Mouse (Mus musculus) myocyte (in vitro differentiated cells): ENCODE data around the gene Adam10. TPM values are rescaled to one million over a fixed set of nuclear protein-coding genes. Genes with fewer than 3 reads are reported as not detected.
A peak's percentile ranks its signal among the peaks of the same experiment; 100 is the strongest.

ENCODE experiments used
- H3K27me3 ChIP-seq: one replicate; pipeline ENCODE4 v1.6.1; 2011; ENCODE audit not compliant: control insufficient read depth, insufficient read depth, insufficient read length
- H3K36me3 ChIP-seq: one replicate; pipeline ENCODE4 v1.6.1; 2011; ENCODE audit not compliant: control insufficient read depth, insufficient read depth
- H3K4me2 ChIP-seq: one replicate; pipeline ENCODE4 v1.6.1; 2011; ENCODE audit warnings: low read depth, control low read depth
- H3K4me3 ChIP-seq: one replicate; pipeline ENCODE4 v1.5.1; 2011; ENCODE audit warnings: mild to moderate bottlenecking, control low read depth, moderate library complexity
- H3K79me2 ChIP-seq: one replicate; pipeline ENCODE4 v1.6.1; 2011; ENCODE audit not compliant: control insufficient read depth, insufficient read depth
- H3ac ChIP-seq: one replicate; pipeline ENCODE4 v1.6.1; 2011; ENCODE audit not compliant: control insufficient read depth, insufficient read length
- CEBPB ChIP-seq: IDR thresholded peaks from 2 replicates; pipeline ENCODE4 v1.6.1; 2011; ENCODE audit warnings: mild to moderate bottlenecking, moderate library complexity; ENCODE audit not compliant: poor library complexity, insufficient read depth, severe bottlenecking
- E2F4 ChIP-seq: IDR thresholded peaks from one replicate; pipeline ENCODE4 v1.6.1; 2011; ENCODE audit warnings: mild to moderate bottlenecking, control low read depth, moderate library complexity; ENCODE audit not compliant: insufficient read depth
- MAX ChIP-seq: IDR thresholded peaks from one replicate; pipeline ENCODE4 v1.6.1; 2011; ENCODE audit warnings: low read depth, mild to moderate bottlenecking, control low read depth
- MYOD1 ChIP-seq, 3 experiments: IDR thresholded peaks; one replicate each; pipeline ENCODE4 v1.6.1; 2011; ENCODE audit warnings: control low read depth in 2 of 3, low read depth in 2 of 3, mild to moderate bottlenecking in 2 of 3, moderate library complexity in 1 of 3; ENCODE audit not compliant: insufficient read length in 2 of 3, control insufficient read depth in 1 of 3
- MYOG ChIP-seq, 3 experiments: IDR thresholded peaks; one replicate each; pipeline ENCODE4 v1.6.1; 2011; ENCODE audit warnings: control low read depth in 2 of 3, low read depth in 2 of 3, mild to moderate bottlenecking in 2 of 3; ENCODE audit not compliant: insufficient read length in 2 of 3, control insufficient read depth in 1 of 3, insufficient read depth in 1 of 3
- POLR2A ChIP-seq: IDR thresholded peaks from one replicate; pipeline ENCODE4 v1.6.1; 2011; ENCODE audit warnings: low read depth, mild to moderate bottlenecking, control low read depth, moderate library complexity; ENCODE audit not compliant: insufficient read length
- POLR2AphosphoS2 ChIP-seq: IDR thresholded peaks from one replicate; pipeline ENCODE4 v1.6.1; 2011; ENCODE audit warnings: low read depth, control low read depth; ENCODE audit not compliant: insufficient read length
- REST ChIP-seq: IDR thresholded peaks from one replicate; pipeline ENCODE4 v1.6.1; 2011; ENCODE audit warnings: mild to moderate bottlenecking, control low read depth, moderate library complexity; ENCODE audit not compliant: insufficient read depth, insufficient read length
- SRF ChIP-seq: IDR thresholded peaks from one replicate; pipeline ENCODE4 v1.6.1; 2011; ENCODE audit warnings: low read depth; ENCODE audit not compliant: control insufficient read depth, insufficient read length
- TCF12 ChIP-seq: IDR thresholded peaks from one replicate; pipeline ENCODE4 v1.6.1; 2011; ENCODE audit warnings: mild to moderate bottlenecking, control low read depth; ENCODE audit not compliant: poor library complexity, insufficient read depth, severe bottlenecking
- TCF3 ChIP-seq: IDR thresholded peaks from one replicate; pipeline ENCODE4 v1.6.1; 2011; ENCODE audit warnings: low read depth, control low read depth; ENCODE audit not compliant: insufficient read length
- USF1 ChIP-seq: IDR thresholded peaks from one replicate; pipeline ENCODE4 v1.6.1; 2011; ENCODE audit warnings: low read depth, mild to moderate bottlenecking, control low read depth, moderate library complexity
- polyA plus RNA-seq: library from polyadenylated mRNA; unstranded; fragments of >200 nt; fragmentation: generic; extraction: Trizol; gene quantifications from one replicate; pipeline ENCODE4 v1.2.1, GENCODE M21; 2012; ENCODE audit warnings: missing spikeins

The Adam10 gene
- 18.3 TPM for polyA plus RNA-seq

DNA sequence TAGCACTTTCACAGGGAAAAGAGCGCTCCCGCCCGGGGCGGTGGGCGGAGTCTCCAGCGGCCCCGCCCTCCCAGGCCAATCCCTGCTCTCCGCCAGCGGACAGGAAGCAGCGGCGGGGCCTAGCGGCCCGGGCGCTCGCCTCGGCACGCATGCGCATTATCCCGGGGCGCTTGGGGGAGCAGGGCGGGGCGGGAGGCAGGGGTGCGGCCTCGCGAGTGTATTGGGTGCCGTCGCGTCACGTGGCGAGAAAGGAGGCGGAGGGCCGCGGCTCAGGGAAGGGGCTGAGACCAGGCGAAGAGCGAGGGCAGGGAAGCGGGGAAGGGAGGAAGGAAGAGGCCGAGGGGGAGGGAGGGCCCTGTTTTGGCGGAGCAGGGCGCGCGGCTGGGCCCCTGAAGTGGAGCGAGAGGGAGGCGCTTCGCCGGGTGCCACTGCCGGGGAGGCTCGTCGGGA is at the start of gene Adam10:
Adam10 (plus strand) TSS at position 316 of the 450 bp plus-strand sequence.
- Histone ChIP-seq H3K79me2 (peaks cover 43% of the 10 kb centered on the region), H3K27me3 (no peaks in the 10 kb centered on the region), H3K36me3 (no peaks in the 10 kb centered on the region), H3K4me2 (peak within 1 kb of the TSS; percentile 78), H3ac (peak within 1 kb of the TSS; percentile 95), H3K4me3 (peak within 1 kb of the TSS; percentile 55)
- no peak for TF ChIP-seq TCF3
- peak; percentile 30 for TF ChIP-seq REST
- no peak for TF ChIP-seq MAX
- peak; percentile 95 for TF ChIP-seq POLR2AphosphoS2
- TF ChIP-seq SRF: no peak
- TF ChIP-seq POLR2A: peak; percentile 95
- TF ChIP-seq MYOG (IDR thresholded peaks at IDR 0.05; ENCODE audit: control insufficient read depth in 1 of 3, insufficient read depth in 1 of 3, insufficient read length in 2 of 3, low read depth in 2 of 3): peak in 1 of 3 experiments; percentile 1
- peak; percentile 92 for TF ChIP-seq USF1
- peak in 1 of 3 experiments; percentile 3 for TF ChIP-seq MYOD1 (IDR thresholded peaks at IDR 0.05; ENCODE audit: control insufficient read depth in 1 of 3, insufficient read length in 2 of 3, low read depth in 2 of 3)

GRCm38 (mm10) chr9:70629711-70630110 is 49.1 kb upstream of the Adam10 start:
- H3ac ChIP-seq: no peak overlapping the region
- TF ChIP-seq CEBPB (no peak), POLR2AphosphoS2 (no peak), TCF12 (no peak), USF1 (no peak), MYOG (IDR thresholded peaks at IDR 0.05; ENCODE audit: control insufficient read depth in 1 of 3, insufficient read depth in 1 of 3, insufficient read length in 2 of 3, low read depth in 2 of 3) (no peak), E2F4 (no peak), REST (no peak), POLR2A (no peak), MYOD1 (IDR thresholded peaks at IDR 0.05; ENCODE audit: control insufficient read depth in 1 of 3, insufficient read length in 2 of 3, low read depth in 2 of 3) (no peak), SRF (no peak), MAX (no peak), TCF3 (no peak)
- no peaks in the 10 kb centered on the region for H3K27me3 ChIP-seq
- no peaks in the 10 kb centered on the region for H3K79me2 ChIP-seq
- H3K4me3 ChIP-seq: no peak overlapping the region
- H3K36me3 ChIP-seq: no peaks in the 10 kb centered on the region
- H3K4me2 ChIP-seq: no peak overlapping the region

DNA sequence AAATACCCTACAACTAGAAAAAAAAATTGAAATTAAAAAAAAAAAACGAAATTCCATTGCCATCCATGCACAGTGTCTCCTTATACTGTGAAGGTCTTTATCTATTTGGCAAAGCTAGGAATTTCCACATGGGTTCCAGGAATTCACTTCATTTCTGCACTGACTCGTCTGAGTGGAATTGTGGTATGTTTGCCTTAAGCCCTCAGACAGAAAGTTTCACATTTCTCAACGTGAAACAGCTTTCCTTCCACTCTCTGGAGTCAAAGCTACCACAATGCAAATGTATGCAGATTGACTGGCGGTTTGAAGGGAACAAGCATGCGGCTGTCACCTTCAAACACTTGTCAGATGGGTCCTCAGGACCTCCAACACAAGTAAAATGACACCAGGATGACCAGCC is 47.1 kb upstream of the Adam10 start:
- no peaks in the 10 kb centered on the region for H3K79me2 ChIP-seq
- no peaks in the 10 kb centered on the region for H3K36me3 ChIP-seq
- no peak overlapping the region for H3K4me3 ChIP-seq
- H3ac ChIP-seq: no peak overlapping the region
- no peak overlapping the region for H3K4me2 ChIP-seq
- H3K27me3 ChIP-seq: no peaks in the 10 kb centered on the region
- TF ChIP-seq CEBPB (no peak), MYOD1 (IDR thresholded peaks at IDR 0.05; ENCODE audit: control insufficient read depth in 1 of 3, insufficient read length in 2 of 3, low read depth in 2 of 3) (no peak), USF1 (no peak), POLR2A (no peak)

- Histone ChIP-seq H3K4me3 (no peak overlapping the region), H3K79me2 (no peaks in the 10 kb centered on the region), H3K36me3 (no peaks in the 10 kb centered on the region), H3ac (no peak overlapping the region), H3K4me2 (no peak overlapping the region), H3K27me3 (no peaks in the 10 kb centered on the region)
- TF ChIP-seq POLR2A (no peak), SRF (no peak), E2F4 (no peak), MYOG (IDR thresholded peaks at IDR 0.05; ENCODE audit: control insufficient read depth in 1 of 3, insufficient read depth in 1 of 3, insufficient read length in 2 of 3, low read depth in 2 of 3) (no peak), USF1 (no peak), CEBPB (no peak), MYOD1 (IDR thresholded peaks at IDR 0.05; ENCODE audit: control insufficient read depth in 1 of 3, insufficient read length in 2 of 3, low read depth in 2 of 3) (no peak), REST (no peak), TCF3 (no peak), POLR2AphosphoS2 (no peak), TCF12 (no peak), MAX (no peak)
Observed at GRCm38 (mm10) chr9:70636748-70637147, 42.0 kb upstream of the Adam10 start.

- no peak overlapping the region for H3ac ChIP-seq
- no peak overlapping the region for H3K4me3 ChIP-seq
- H3K4me2 ChIP-seq: no peak overlapping the region
- no peaks in the 10 kb centered on the region for H3K27me3 ChIP-seq
- H3K79me2 ChIP-seq: peaks cover 7% of the 10 kb centered on the region
- no peak for TF ChIP-seq SRF
- TF ChIP-seq POLR2A: no peak
- no peak for TF ChIP-seq POLR2AphosphoS2
- no peak for TF ChIP-seq TCF12
- TF ChIP-seq USF1: no peak
- TF ChIP-seq MYOG (IDR thresholded peaks at IDR 0.05; ENCODE audit: control insufficient read depth in 1 of 3, insufficient read depth in 1 of 3, insufficient read length in 2 of 3, low read depth in 2 of 3): no peak
- TF ChIP-seq TCF3: no peak
- no peak for TF ChIP-seq REST
- H3K36me3 ChIP-seq: peaks cover 8% of the 10 kb centered on the region
Observed at GRCm38 (mm10) chr9:70650260-70650659, 28.5 kb upstream of the Adam10 start.
